Mouse (Mus musculus) brown adipose tissue, adult 24 weeks (tissue): ENCODE data around the gene Arhgap20. TPM values are rescaled to one million over a fixed set of nuclear protein-coding genes. Genes with fewer than 3 reads are reported as not detected.

Experiments used
- H3K27ac ChIP-seq: fragments of 200-500 bp; replicated peaks from 2 replicates; pipeline ENCODE4 v1.5.1; 2012; ENCODE audit warnings: low read depth, mild to moderate bottlenecking, low read length
- H3K4me1 ChIP-seq: fragments of 200-500 bp; 2 replicates; pipeline ENCODE4 v1.6.1; 2012; ENCODE audit warnings: low read length, mixed read lengths; ENCODE audit not compliant: control insufficient read depth, insufficient read depth, insufficient read length
- H3K4me3 ChIP-seq: fragments of 200-500 bp; 2 replicates; pipeline ENCODE4 v1.5.1; 2012; ENCODE audit warnings: low read depth, mild to moderate bottlenecking, low read length, moderate library complexity; ENCODE audit not compliant: insufficient read depth
- polyA plus RNA-seq: library from polyadenylated mRNA; stranded (reverse); fragments of >200 nt; gene quantifications from 2 replicates; pipeline ENCODE4 v1.2.4, GENCODE M21; 2012; ENCODE audit not compliant: missing spikeins, insufficient read depth, insufficient read length

The Arhgap20 gene
- polyA plus RNA-seq, 1 experiment = 2.2 TPM

DNA sequence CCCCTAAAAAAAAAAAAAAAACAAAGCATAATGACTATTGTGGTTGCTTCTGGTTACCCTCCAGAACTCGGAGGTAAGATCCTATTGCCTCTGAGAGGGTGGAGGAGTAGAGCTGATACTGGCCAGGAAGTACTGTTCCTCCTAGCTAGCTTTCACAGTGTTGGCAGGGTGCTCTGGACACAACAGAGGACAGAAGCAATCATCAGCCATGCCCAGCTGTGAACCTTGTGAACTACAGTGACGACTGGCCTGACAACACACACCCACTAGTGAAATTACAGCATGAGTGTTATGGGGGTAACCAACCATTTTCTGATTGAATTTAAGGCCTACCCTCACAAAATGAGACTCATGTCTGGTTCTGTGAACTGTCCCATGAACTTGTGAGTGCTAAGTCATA lies 11.3 kb downstream of the Arhgap20 start:
- Histone ChIP-seq H3K27ac (no peak overlapping the region), H3K4me3 (no peak overlapping the region), H3K4me1 (no peaks in the 10 kb centered on the region)

DNA sequence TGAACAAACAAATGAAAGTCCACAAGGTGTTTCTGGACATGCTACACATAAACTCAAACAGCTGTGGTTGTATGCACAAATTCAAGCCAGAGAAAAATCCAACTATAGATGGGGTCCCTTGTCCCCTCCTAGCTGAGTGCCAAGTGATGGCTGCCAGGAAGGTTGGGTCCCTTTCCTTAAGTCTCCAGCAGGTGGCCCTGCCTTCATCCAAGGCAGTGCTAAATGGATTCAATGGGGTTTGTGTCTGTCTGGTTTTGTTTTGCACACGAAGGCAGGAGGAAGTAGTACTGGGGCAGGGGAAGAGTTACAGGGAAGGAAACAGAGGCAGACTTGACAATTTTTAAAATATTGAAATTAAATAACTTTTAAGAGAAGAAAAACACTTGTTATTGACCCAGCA lies 12.0 kb downstream of the Arhgap20 start:
- no peaks in the 10 kb centered on the region for H3K4me1 ChIP-seq
- H3K27ac ChIP-seq = no peak overlapping the region
- H3K4me3 ChIP-seq = no peak overlapping the region

DNA sequence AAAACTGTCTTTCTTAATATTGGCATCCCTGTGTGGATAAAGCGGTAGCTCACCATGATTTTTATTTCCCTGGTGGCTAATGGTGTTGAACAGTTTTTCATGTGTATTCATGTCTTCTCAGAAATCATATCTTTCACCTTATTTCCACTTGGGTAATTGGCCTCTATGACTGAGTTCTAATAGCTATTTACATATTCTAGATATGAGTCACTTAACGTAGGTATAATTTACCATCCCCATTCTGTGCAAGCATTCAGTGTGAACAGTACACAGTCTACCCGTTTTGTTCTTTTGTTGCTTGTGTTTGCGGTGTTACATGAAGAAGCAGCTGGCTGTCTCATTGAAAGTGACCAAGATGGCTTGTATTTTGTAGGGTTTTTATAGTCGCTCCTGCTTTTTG lies 14.1 kb downstream of the Arhgap20 start:
- no peak overlapping the region for H3K4me3 ChIP-seq
- H3K27ac ChIP-seq = no peak overlapping the region
- H3K4me1 ChIP-seq = no peaks in the 10 kb centered on the region

DNA sequence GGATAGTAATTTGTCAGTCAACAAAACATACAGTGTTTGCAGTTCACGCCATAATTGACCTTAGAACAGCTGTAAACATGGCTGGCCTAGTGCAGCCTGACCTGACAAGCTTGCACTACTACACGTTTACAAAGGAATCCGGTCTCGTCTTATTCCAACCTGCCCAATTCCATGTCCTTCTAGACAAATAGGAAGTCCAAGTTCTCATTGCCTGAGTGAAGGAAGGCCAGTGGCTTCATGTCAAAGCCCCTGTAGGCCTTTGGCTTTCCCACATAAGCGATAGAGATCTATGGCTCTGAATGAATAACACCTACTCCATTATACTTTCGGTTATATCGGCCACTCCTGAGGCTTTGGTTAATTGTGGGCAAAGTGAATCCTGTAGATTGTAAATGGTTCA lies 16.0 kb downstream of the Arhgap20 start:
- Histone ChIP-seq H3K4me1 (no peaks in the 10 kb centered on the region), H3K4me3 (no peak overlapping the region), H3K27ac (no peak overlapping the region)

DNA sequence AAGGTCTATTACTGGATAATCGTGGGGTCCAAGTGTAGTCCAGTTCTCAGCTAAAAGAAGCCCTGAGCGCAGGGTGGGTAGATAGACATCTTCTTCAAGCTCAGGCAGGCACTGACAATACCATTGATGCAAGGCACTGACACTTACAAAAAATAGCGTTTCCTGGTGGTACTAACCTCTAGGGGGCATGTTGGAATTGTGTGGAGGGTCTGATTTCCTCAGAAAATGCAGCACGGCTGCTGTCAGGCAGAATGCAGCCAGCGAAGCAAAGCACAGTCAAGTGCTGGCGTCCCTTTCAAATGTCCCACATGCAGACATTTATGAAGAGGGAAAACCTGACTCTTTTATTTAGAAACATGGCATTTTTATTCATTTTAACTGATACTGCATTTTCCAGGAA lies 22.2 kb downstream of the Arhgap20 start:
- Histone ChIP-seq H3K27ac (no peak overlapping the region), H3K4me3 (no peak overlapping the region), H3K4me1 (no peaks in the 10 kb centered on the region)

DNA sequence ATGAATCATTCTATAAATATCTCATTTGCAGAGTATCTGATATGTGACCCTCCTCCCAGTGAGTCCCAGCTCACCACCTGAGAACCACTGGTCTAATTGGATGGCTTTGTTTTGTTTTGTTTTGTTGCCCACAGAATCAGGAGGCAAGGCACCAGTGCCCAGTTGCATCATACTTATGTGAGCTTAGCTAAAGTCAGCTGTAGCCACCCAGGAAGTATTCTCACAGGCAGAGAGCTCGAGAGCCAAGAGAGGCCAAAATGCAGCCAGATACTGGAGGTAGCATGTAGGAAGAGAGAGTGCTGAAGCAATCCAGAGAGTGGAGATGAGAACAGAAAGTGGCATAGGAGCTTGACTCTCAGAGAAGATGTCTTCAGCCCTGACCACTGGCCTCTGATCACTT lies 23.3 kb downstream of the Arhgap20 start:
- no peak overlapping the region for H3K27ac ChIP-seq
- no peaks in the 10 kb centered on the region for H3K4me1 ChIP-seq
- H3K4me3 ChIP-seq = no peak overlapping the region

DNA sequence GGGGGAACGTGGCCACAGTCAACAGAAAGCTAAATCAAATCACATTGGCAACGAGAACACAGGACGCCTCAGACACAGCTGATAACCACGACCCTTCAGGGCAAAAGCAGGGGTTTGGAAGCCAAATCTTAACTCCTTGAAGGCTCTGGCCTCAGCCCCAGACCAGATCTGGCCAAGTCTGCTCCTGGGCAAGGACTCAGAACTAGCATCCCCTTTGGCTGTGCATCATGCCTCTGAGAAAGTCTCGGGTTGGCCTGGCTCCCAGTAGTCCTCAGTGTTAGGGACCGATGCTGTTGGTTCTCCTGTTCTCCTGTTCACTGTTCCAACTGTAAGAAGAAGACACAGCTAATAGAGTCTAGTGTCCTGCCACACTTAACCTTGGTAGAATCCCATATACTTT lies 30.1 kb downstream of the Arhgap20 start:
- Histone ChIP-seq H3K27ac (no peak overlapping the region), H3K4me3 (no peak overlapping the region)

DNA sequence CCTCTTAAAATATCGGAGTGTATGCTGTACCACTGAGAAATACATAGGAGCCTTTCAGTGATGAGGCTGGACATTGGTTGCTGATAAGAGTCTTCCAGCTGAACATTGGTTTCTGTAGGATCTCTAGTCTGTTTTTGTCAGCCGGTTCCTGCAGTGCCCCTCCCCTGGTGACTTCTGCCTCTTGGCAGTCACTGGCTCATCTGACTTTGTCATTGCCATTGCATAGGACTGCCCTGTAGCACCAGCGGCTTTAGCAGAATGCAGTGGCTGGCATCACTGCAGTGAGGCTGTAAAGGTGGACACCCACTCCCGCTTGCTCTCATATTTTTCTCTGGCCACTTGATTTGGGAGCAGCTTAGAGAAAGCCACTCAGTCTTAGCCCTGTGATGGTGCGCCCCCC lies 33.1 kb downstream of the Arhgap20 start:
- Histone ChIP-seq H3K4me1 (no peaks in the 10 kb centered on the region), H3K4me3 (no peak overlapping the region), H3K27ac (no peak overlapping the region)

More for the DNA sequence above, 30.1 kb downstream of the Arhgap20 start:
- no peaks in the 10 kb centered on the region for H3K4me1 ChIP-seq

DNA sequence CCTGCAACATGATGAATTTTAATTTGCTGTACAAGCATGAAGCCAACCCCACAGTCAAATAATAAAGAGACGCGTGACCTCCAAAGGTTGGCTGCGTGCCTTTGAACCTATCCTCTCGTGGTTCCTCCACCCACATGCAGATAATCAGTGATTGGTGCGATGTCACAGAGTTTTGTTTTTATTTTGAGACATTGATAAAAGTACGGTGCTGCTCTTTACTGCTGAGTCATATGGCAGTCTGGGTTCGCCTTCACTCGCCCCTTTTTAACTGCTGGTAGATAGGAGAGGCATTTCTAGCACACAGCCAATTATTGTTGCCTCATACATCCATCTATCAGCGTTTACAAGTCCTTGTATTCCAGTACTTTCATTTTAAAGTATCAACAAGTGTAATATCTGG lies 34.0 kb downstream of the Arhgap20 start:
- no peak overlapping the region for H3K27ac ChIP-seq

DNA sequence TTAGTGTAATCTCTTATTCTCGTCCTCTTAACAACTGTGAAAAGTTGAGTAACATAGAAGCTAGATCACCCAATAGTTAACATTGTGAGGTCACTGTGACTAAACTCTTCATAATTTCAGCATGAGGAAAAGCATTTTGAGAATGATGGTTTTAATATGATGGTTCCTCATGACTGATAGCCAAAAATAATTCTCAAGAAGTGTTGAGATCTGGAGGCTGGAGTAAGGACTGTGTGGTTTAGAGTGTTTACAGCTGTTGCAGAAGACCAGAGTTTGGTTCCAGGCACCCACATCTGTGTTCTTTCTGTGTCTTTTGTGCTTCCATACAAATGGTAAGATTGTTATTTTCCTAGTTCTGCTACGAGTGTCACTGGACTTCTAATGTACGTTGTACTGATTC lies 42.1 kb downstream of the Arhgap20 start:
- no peaks in the 10 kb centered on the region for H3K4me1 ChIP-seq
- no peak overlapping the region for H3K4me3 ChIP-seq
- H3K27ac ChIP-seq = no peak overlapping the region

More for the DNA sequence above, 34.0 kb downstream of the Arhgap20 start:
- Histone ChIP-seq H3K4me3 (no peak overlapping the region), H3K4me1 (no peaks in the 10 kb centered on the region)

DNA sequence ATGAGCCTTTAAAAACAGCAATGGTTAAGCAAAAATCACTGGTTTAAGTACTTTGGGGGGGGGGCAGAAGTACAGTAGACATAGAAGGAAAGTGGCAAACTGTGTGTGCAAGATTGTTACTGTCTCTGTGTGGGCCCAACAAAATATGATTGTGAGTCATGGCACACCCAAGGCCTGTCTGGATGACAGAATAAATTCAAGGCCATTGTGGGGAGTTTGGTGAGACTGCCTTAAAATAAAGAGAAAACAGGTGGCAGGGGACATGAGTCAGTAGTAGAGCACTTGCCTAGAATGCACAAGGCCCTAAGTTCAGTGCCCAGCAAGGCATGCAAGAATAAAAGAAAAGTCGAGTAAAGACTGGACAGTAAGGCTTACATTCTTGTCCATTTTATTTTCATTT lies 47.8 kb downstream of the Arhgap20 start:
- Histone ChIP-seq H3K4me1 (no peaks in the 10 kb centered on the region), H3K4me3 (no peak overlapping the region), H3K27ac (no peak overlapping the region)

DNA sequence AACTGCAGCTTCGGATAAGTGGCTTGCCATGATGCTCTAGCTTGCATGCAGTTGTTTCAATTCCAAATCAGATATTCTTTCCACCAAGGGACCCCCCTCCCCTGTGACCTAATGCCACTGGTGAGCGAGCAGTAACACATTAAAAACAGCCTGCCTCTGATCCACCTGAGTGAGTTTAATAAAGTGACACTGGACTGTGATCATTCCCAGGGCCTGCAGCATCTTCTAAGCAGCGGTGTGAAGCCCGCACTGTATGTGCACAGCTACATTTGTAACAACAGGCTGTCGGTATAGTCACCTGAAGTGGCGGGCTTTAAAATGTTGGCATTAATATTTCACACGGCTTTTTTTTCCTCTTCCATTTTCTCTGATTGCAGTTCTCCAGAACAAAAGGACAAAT lies 59.4 kb downstream of the Arhgap20 start:
- Histone ChIP-seq H3K4me3 (no peak overlapping the region), H3K27ac (no peak overlapping the region), H3K4me1 (no peaks in the 10 kb centered on the region)

DNA sequence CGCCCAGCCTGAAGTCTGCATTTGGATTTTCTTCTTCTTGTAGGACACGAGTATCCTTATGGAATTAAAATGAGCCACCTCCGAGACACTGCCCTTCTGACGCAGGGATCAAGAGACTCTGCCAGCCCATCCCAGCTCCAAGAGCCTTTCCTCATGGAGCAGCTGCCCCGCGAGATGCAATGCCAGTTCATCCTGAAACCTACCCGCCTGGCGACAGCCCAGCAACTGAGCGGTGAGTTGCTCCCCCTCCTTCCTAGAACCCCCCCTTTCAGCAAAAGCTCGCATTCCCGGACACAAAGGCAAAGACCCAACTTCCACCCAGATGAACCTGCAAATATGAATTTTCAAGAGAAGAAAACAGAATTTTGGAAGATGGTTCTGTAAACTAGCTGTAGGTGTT lies 66.5 kb downstream of the Arhgap20 start:
- H3K4me1 ChIP-seq = no peaks in the 10 kb centered on the region
- H3K4me3 ChIP-seq = no peak overlapping the region
- no peak overlapping the region for H3K27ac ChIP-seq

DNA sequence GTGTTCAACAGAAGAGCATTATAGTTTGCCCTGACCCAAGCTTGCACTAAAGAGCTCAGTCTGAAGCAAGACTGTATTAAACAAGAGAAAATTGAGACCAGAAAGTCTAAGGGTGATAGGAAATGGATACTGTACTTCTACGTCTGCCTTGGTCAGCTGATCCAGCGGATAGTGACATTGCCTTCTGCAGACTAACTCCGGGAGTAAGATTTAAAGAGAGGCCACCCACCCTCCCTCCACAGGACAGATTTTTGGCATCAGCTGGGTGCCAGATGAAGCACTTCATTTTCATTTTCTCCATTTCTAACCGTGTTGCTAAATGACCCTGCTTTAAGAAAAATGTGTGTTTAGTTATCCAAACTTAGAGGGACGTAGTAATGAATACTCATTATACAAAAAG lies 67.2 kb downstream of the Arhgap20 start:
- no peak overlapping the region for H3K4me3 ChIP-seq

DNA sequence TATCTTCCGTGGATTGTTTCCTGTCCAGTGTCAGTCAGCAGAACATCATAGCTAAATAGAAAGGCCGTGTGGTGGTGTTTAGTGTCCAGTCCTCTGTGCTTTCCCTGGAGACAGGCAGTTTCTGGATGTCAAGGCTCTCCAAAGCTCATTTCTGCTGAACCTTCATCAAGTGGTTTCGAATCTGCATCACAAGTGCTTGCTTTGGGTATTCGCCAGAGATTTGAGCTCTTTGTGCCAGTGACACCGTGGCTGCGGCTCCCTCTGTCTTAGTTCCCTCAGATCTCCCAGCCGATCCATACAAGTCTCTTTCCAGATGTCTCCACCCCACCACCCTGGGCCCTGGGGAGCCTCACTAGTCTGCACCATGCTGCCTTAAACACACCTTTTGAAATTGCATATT lies 72.6 kb downstream of the Arhgap20 start:
- no peaks in the 10 kb centered on the region for H3K4me1 ChIP-seq
- no peak overlapping the region for H3K4me3 ChIP-seq

More for the DNA sequence above, 67.2 kb downstream of the Arhgap20 start:
- Histone ChIP-seq H3K27ac (no peak overlapping the region), H3K4me1 (no peaks in the 10 kb centered on the region)

DNA sequence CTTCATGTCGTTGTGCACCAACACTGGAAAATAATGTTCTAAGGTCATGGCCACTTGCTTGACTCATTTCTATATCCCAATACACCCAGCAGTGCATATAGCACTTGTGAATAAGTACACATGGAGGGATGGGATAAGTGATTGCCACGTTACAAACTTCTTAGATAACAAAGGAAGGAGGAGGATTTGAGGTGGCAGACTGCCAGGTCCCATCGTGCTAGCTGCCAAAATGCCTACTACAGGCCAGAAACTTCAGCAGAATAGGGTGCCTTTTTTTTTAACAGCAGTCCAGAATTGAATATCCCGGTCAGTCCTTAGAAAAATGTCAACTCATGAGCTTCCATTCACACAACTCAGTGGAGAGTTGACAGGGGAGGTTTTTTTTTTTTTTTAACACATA lies 78.1 kb downstream of the Arhgap20 start:
- no peak overlapping the region for H3K4me3 ChIP-seq
- no peak overlapping the region for H3K27ac ChIP-seq
- H3K4me1 ChIP-seq = no peaks in the 10 kb centered on the region

More for the DNA sequence above, 72.6 kb downstream of the Arhgap20 start:
- no peak overlapping the region for H3K27ac ChIP-seq

DNA sequence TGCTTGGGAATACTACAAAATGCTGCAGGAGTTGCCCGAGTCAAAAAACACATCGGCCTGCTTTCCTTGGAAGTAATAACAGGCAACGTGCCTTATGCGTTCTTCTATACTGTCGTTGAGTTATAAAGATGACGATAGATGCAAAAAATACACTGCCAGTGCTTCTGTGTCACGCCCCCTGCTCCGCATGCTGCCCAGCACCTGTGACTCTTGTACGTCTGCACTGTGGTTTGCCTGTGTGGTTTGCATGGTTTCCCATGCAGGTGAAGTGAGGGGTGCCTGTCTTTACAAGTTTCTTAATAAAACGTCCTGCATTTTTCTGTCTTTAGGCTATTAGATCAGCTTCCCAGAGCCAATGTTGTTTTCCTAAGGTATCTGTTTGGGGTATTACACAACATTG lies 80.7 kb downstream of the Arhgap20 start:
- no peak overlapping the region for H3K27ac ChIP-seq
- no peaks in the 10 kb centered on the region for H3K4me1 ChIP-seq

More for the DNA sequence above, 80.7 kb downstream of the Arhgap20 start:
- no peak overlapping the region for H3K4me3 ChIP-seq
